11 mouse cellular contexts compared by ENCODE assay signal in the genomic region with DNA sequence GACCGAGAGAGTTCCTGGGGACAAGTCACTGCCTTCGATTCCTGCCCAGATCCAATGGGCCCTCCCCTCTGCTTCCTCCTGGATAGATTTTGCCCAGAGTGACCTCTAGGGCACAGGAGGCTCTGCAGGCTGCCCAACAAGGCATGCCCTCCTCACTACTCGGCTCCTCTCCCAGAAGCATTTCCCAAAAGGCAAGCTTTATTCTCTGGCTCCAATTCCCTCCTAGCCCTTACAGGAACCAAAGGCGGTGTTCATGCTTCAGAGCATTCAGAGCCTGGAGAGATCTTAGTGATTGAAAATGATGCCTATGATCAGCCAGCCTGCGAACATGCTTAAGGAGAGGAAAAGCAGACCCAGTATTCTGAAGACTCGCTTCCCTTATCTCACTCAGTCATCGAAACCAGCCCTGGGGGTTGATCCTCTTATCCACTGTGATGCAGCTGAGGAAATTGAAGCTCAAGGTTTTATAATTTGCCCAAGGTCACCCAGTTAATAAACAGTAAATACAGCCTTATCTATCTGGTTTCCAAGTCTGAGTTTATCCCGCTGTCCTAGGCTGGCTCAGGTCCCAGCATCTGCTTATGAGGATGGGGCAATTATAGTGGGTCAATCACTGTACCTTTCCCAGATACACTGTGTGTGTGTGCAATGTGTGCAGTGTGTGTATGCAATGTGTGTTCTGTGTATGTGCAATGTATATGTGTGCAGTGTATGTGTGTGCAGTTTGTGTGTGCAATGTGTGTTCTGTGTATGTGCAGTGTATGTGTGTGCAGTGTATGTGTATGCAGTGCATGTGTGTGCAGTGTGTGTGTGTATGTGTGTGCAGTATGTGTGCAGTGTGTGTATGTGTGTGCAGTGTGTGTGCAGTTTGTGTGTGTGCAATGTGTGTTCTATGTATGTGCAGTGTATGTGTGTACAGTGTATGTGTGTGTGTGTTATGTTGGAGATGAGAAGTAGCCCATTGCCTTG.
DNase-seq lines count a peak whose midpoint lies in the region; ATAC-seq lines count a peak whose summit lies in the region.
"Had no signal": no experiment of that assay in that cellular context is flagged by ENCODE, and none has a peak within 500 bp of the region (broad histone marks: within the 10 kb centered on the region; RNA-seq: fewer than 3 reads in every experiment).

No protein-coding gene starts in this region.

- peak; percentile 24 for DNase-seq in adrenal gland, adult 2 months
- no peak for DNase-seq in adrenal gland, adult 18-20 months (ENCODE audit: low spot score in 2 of 2)
- no peak for DNase-seq in kidney, postnatal 10 days
- DNase-seq in adrenal gland, postnatal 10 days, result peak; percentile 63
- DNase-seq in midbrain, embryonic 14.5 days, result peak; percentile 51
- no peak for DNase-seq in spleen, postnatal 4 days (ENCODE audit: low spot score in 2 of 2)
- DNase-seq: heart, adult 2 months; lung, adult 18-20 months had no signal

- H3K9me3 ChIP-seq in kidney, embryonic 15.5 days (replicated peaks), result no peaks in the 10 kb centered on the region
- H3K9me3 ChIP-seq in midbrain, embryonic 14.5 days (ENCODE audit: control insufficient read depth, low read length), result no peaks in the 10 kb centered on the region

- H3K27me3 ChIP-seq in kidney, embryonic 15.5 days, result no peaks in the 10 kb centered on the region
- H3K27me3 ChIP-seq in midbrain, embryonic 14.5 days (ENCODE audit: control insufficient read depth, insufficient read depth, low read length), result no peaks in the 10 kb centered on the region

- peak; percentile 60 for ATAC-seq in kidney, embryonic 15.5 days (replicated peaks; ENCODE audit: low FRiP score)
- no peak for ATAC-seq in midbrain, embryonic 14.5 days (ENCODE audit: low FRiP score, low TSS enrichment)
- ATAC-seq in megakaryocyte progenitor cell, adult 5-6 weeks (replicated peaks; ENCODE audit: poor library complexity), result no peak
- ATAC-seq: intestine, embryonic 16.5 days had no signal

- H3K4me2 ChIP-seq in kidney, embryonic 15.5 days, result no peak overlapping the region
- no peak overlapping the region for H3K4me2 ChIP-seq in midbrain, embryonic 14.5 days (ENCODE audit: low read length)

- no peak overlapping the region for H3K27ac ChIP-seq in kidney, embryonic 15.5 days
- H3K27ac ChIP-seq in midbrain, embryonic 14.5 days (replicated peaks; ENCODE audit: low read depth, low read length), result peak overlapping the region; percentile 41; the same call in 1 of the 2 replicates
- H3K27ac ChIP-seq: heart, adult 2 months had no signal

- WGBS in kidney, embryonic 15.5 days, result 45% methylated on average over 8 of the region's 8 CpGs
- 49% methylated on average over 8 of the region's 8 CpGs for WGBS in midbrain, embryonic 14.5 days

- H3K36me3 ChIP-seq in kidney, embryonic 15.5 days, result no peaks in the 10 kb centered on the region
- H3K36me3 ChIP-seq in midbrain, embryonic 14.5 days (ENCODE audit: control insufficient read depth, insufficient read depth, low read length), result no peaks in the 10 kb centered on the region

- H3K4me3 ChIP-seq in kidney, embryonic 15.5 days (replicated peaks), result no peak overlapping the region
- H3K4me3 ChIP-seq in midbrain, embryonic 14.5 days (replicated peaks; ENCODE audit: low read depth, low read length), result no peak overlapping the region
- H3K4me3 ChIP-seq: heart, adult 2 months had no signal

- peaks cover 9% of the 10 kb centered on the region; the same call in 1 of the 2 replicates for H3K4me1 ChIP-seq in kidney, embryonic 15.5 days
- peaks cover 6% of the 10 kb centered on the region; the same call in 1 of the 2 replicates for H3K4me1 ChIP-seq in midbrain, embryonic 14.5 days (ENCODE audit: control insufficient read depth, insufficient read depth, low read length)

- no peak overlapping the region for H3K9ac ChIP-seq in kidney, embryonic 15.5 days
- H3K9ac ChIP-seq in midbrain, embryonic 14.5 days (replicated peaks; ENCODE audit: low read length), result no peak overlapping the region

Comparison
In these comparisons a context has a peak if more than half of its experiments do, and no peak if none do; other contexts are left out.
1. DNase-seq: peak in adrenal gland, adult 2 months (single experiment), adrenal gland, postnatal 10 days (single experiment) and midbrain, embryonic 14.5 days (single experiment); none in adrenal gland, adult 18-20 months (0 of 2), kidney, postnatal 10 days (single experiment) and spleen, postnatal 4 days (0 of 2).